Mouse (Mus musculus): ENCODE results near the gene A430078G23Rik.

Gene A430078G23Rik

GRCm38 (mm10) chr8:3414639-3415190 lies 61.5 kb downstream of the A430078G23Rik start:
- no peak for DNase-seq

DNA sequence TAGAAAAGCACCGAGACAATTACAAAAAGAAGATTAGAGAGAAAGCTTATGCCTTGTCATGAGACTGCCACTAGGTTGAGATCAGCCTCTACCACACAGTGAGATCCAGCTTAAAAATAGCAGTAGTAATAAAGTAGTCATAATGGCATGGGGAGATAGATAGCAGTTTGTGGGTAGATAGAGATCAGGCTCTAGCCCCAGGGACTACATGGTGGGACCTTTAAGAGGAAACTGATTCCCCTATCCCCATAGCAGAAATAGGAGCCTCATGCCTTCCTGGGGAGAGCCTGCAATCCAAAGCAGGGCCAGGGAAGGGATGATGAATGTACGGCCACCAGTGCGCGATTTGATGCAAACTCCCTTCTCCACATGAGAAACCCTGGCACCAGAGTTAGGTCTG lies 62.0 kb downstream of the A430078G23Rik start:
- DNase-seq, result no peak

DNA sequence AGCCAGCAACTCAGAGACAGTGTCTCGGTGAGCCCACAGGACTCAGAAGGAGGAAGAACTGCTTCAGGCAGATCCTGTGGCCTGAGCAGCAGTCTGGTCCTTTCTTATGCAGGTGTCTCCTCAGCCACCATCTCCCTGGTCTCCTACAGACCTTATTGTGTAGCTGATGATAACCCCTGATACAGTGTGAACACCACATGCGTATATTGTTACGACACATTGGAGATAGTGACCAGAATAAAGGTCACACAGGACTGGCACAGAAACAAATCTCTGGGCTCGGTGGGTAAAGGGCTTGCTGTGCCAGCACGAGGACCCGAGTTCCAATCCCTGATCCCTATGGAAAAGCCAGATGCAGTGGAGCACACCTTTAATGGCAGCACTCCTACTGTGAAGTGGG lies 62.4 kb downstream of the A430078G23Rik start:
- DNase-seq, result peak in 1 of 2 experiments; percentile 26

- no peak for DNase-seq
Measured at GRCm38 (mm10) chr8:3416846-3417245, 63.6 kb downstream of the A430078G23Rik start.

DNA sequence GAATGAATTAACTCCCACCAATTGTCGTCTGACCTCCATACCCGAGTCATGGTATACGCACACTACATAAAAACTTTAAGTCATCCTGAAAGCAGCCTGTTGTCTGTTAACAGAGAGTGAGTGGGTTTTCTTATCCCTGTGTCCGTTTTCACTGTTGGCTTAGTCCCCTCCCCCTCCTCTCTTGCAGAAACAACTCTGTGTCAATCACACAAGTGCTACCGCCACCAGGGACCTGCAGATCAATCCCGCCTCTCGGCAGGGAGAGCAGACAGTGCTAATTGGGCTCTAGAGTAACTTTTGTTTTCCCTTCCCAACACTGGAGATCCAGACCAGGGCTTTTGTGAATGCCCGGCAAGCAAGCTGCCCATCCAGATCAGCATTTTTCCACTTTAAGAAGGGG lies 64.2 kb downstream of the A430078G23Rik start:
- no peak for DNase-seq

- DNase-seq, result no peak
Measured at GRCm38 (mm10) chr8:3418101-3418500, 64.9 kb downstream of the A430078G23Rik start.

DNA sequence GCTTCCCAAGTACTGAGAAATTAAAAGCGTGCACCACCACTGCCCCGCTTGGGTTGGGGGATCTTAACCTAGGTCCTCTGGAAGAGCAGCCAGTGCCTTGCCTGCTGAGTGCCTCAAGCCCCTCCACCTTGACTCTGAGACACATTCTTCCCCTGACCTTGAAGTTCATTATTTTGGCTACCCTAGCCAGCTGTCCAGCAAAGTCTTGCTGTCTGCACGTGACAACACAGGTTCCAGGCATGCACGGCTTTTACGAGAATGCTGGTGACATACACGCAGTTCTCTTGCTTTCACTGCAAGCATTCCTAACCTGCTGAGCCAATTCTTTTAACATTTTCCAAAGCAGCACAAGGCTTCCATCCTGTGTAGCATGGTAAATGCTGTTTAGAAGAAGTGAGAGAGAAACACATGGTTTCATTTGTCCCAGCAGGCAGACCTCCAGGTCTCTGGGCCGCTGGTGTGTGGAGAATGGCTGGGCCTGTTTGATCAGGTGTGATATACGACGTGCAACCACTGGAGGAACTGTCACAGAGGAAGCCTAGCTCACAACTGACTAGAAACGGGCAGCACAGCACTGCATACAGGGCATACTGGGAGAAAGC lies 67.0 kb downstream of the A430078G23Rik start:
- no peak for DNase-seq

DNA sequence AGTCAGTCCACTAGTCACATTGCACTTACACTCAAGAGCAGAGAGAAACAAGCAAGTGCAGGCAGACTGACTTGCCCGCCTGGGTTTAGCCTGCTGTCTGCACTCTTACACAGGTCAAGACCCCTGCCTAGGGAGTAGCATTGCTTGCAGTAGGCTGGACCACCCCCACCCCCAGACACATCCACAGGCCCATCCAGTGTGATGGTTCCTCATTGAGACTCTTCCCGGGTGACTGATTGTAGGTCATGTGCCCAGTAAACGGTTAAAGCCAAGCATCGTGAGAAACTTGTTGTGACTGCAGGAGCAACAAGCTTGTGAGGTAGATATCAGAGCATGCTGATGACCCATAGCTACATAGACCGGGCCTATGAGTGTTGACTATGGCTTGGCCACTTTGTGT lies 68.3 kb downstream of the A430078G23Rik start:
- no peak for DNase-seq

GRCm38 (mm10) chr8:3425217-3425616 lies 72.0 kb downstream of the A430078G23Rik start:
- no peak for DNase-seq

DNA sequence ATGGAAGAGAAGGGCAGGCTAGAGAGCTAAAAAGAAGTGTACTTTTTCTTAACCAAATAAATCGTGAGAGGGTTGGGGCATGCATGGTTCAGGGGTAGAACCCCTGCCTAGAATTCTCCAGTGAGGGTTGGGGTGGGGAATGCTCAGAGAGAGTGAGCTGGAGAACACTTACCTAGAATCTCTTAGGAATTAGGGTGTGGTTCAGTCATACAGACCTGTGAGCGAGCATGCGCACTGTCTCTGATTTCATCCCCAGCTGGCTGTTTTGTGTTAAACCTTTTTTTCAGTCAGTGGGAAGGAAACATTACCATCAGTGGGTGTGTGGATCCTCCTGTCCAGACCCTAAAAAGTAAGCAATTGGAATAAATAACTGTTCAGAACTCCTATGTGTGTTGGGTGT lies 73.0 kb downstream of the A430078G23Rik start:
- DNase-seq, result no peak

DNA sequence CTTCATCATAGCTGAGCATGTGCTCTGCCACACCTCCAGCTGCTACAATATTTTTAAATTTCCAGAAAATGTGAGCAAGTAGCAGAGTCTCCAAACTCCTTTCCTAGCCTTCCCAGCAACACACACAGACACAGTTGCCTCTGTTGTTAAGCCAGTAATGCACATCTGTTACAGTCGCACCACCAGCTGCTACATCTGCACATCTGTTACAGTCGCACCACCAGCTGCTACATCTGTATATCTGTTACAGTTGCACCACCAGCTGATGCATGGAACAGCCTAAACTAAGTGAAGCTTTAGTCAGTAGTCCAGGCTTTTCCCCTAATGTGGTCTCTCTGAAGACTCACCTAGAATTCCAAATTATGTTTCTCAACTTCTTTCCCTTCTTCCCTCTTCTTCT lies 75.2 kb downstream of the A430078G23Rik start:
- no peak for DNase-seq

DNA sequence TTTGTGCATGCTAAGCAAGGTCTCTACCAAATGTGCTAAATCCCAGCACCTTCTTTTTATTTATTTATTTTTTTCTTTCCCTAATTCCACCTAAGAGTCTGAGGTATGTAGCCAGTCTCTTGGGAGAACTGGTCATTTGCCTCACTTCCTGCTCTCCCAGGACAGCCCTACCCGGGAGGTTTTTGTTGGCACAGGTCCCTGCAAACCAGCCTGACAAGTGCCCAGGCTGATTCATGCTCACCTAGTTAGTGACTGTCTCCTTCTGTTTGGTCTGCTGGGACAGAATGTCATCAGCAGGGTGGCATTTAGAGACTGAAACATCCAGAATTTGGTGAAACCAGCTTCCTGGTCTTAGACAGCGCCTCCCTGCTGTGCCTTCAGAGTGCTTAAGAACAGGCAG lies 76.8 kb downstream of the A430078G23Rik start:
- peak; percentile 55 to 61 for DNase-seq

GRCm38 (mm10) chr8:3431113-3431512 lies 77.9 kb downstream of the A430078G23Rik start:
- no peak for DNase-seq

DNA sequence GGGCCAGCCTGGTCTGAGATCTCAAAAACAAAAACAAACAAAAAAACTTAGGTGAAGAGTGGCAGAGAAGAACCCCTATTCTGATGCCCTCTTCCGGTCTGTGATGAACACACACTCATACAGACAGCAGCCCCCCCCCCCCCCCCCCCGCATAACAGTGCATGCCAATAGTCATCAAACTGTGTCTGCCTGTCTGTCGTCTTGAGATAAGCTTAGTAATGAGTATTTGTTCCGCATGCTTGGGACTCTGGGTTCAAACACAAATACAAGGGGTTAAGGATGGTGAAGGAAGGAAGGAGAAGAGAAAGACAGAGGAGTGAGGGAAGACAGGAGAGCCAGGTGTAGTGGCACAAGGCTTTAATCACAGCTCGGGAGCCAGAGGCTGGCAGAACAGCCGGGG lies 83.3 kb downstream of the A430078G23Rik start:
- DNase-seq, result no peak

- peak in 1 of 2 experiments; percentile 31 for DNase-seq
Measured at GRCm38 (mm10) chr8:3439510-3439909, 86.3 kb downstream of the A430078G23Rik start.
